Mouse (Mus musculus) thymus, postnatal 0 days (tissue): ENCODE results near the gene Bzw1. TPM values are rescaled to one million over a fixed set of nuclear protein-coding genes. Genes with fewer than 3 reads are reported as not detected.
"Not testable (repeated sequence)": the region's sequence is repeated elsewhere in the genome, so short reads cannot be mapped to it uniquely, and the experiment has no call there.

Experiments
- DNase-seq: peaks from one replicate; pipeline ENCODE4 v3.0.0-alpha.2; 2015; ENCODE audit warnings: low spot score
- polyA plus RNA-seq: library from polyadenylated mRNA; unstranded; fragments of >200 nt; fragmentation: Nextera tagmentation; extraction: Ambion mirVana; gene quantifications from 2 replicates; pipeline ENCODE4 v1.2.1, GENCODE M21; 2015

The Bzw1 gene
- polyA plus RNA-seq = 437 and 440 TPM in 2 replicates

DNA sequence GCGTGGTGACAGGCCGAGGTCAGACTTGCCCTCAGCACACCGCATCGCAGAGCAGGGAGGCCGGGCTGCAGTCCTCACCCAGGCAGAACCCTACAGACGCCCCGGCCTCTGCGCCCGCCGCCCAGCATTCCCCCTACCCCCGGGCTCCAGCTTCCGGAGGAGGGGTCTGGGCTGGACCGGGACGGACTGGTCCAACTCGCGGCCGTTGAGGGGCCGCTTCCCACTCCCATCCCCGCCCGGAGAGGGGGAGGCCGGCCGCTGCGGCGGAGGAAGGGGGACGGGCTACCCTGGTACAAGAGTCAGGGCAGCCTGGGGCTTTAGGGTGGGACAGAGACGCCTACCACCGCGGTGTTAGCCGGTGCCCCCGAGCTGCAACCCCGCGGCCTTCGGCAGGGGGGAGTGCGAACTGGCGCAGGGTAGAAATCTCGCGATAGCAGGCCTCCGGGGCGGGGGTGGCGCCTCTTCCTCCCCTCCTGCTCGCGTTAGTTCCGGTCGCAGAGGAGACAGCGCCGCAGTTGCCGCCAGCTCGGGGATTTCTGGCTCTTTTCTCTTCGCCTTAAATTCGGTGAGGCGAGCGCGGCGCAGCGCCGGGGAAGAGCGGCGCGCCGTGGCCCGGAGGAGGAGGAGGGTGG, at the start of gene Bzw1:
TSS of gene Bzw1 (plus strand) at position 247 of the 632 bp plus-strand sequence.
- DNase-seq = peak; percentile 95

DNA sequence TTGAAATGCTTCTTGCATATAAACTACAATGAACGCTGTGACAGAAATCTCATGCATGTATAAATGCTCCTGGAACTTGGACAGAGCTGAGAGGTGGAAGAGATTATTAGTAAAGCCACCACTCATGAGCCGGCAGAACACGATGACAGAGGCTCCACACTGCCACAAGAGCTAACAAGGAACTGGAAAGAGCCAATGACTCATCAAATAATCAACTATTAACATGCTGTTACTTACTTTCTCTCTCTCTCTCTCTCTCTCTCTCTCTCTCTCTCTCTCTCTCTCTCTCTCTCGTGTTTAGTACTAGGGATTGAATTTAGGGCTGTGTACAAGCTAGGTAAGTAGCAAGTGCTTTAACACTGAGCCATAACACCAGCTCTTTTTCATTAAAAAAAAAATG, 48.8 kb upstream of the Bzw1 start:
- no peak for DNase-seq

DNA sequence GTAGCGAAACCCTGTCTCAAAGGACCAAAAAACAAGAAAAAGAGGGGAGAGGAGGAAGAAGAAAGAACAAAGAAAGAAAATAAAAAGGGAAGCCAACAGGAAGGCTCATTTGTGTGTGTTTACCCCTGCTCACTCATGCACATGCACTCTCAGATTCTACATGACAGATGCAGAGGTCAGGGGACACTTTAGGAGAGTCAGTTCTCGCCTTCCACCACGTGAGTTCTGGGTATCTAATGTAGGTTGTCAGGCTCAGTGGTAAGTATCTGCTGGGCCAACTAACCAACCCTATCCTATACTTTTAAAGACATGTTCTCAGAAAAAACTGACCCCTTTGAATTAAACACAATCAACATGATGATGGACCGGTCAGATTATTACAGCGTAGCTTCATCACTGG, 48.1 kb upstream of the Bzw1 start:
- DNase-seq = no peak

DNA sequence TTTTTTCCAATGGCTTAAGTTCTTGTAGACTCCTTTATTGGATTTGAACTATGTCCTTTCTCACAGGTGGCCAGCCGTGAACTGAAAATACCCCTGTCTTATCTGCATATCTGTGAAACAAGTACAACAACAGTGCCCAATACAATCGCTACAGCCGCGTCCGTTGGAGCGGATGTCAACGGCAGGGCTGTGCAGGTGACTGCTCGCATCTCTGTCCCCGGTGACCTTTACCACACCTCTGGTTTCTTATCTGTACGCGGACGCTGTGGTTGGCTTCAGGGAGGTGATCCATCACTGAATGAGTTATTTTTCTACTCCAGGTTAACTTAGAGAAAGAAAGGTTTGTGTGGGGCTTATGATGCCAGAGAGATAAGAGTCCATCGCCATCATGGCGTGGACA, 46.5 kb upstream of the Bzw1 start:
- no peak for DNase-seq

DNA sequence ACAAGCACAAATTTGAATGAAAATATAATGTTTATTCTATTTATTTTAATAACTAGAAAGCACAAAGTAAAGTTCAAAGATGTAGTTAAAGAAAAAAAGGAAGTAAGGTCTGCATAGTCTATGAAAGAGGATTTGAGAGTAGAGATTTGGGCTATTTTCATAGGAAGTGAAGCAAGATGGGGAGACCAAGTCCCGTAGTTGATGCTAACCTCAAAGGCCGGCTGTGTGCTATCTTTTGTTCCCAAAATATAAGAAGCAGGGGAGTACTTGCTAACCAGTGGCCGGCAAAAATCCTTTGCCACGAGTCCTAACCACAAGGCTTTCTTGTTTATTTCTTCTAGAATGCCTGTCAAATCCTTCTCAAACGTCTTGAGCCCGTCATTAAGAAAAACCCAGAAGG, 44.0 kb upstream of the Bzw1 start:
- no peak for DNase-seq

DNA sequence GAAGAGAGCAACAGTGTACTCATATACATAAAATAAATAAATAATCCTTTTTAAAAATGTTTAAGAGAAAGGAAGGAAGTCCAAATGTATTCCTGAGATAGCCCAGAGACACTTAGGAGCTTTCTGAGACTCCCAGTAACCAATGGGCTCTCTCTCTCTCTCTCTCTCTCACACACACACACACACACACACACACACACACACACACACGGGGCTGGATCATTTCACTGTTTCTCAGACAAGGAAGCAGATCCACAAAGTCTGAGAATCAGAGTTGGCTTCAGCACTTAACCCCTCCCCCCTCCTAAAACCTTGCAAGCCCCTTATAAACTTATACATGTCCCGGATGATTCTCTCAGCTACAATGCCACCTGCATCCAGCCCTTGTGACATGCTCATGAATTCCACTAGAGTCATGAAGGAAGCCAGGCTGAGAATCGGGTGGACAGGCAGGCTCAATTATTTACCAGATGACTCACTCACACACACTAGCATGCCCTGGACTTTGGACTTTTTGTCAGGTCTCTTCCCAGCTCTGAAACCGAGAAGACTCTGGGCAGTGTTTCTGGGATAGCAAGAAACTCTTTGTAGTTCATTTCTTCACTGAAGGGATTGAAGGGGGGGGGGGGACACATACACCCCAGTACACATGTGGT, 39.3 kb upstream of the Bzw1 start:
- DNase-seq = no peak

DNA sequence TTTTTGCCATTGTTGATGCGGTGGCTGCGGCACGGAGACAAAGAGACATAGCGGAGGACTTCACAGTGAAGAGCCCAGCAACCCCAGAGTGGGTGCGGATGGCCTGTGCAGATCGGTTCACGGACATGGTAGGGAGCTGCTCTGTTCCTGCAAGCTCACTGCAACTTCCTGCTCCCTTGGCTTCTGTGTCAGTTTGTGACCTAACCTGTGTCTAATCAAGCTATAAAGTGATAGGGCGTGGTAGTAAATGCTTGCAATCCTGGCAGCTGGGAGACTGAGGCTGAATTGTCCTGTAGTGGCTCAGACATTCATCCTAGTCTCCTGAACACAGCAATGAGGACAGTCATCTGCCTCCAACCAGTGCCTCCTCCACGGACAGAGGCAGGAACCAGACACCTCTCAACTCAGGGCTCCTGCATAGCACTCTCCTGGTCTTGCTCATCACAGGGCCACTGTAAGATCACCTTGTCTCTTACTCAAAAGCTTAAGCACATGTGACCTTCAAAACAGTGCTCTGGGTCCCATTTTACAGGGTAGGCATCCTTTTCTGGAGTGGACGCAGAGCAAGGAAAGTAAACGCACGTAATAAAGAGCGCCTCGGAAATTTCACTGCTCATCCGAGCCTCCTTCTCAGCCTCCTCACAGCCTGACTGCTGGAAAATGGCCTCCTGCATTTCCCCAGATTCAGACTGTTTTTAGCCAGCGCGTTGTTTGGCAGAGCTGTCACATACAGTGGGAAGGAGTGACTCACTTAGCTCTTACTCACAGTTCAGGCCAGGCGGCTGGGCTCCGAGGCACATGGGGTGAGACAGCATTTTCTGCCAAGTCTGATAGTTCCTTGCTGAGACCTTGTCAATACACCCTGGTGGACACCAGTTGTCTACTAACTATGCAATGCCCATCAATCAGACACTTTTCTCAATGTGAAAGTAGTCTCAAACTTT, 33.5 kb upstream of the Bzw1 start:
- DNase-seq = no peak

DNA sequence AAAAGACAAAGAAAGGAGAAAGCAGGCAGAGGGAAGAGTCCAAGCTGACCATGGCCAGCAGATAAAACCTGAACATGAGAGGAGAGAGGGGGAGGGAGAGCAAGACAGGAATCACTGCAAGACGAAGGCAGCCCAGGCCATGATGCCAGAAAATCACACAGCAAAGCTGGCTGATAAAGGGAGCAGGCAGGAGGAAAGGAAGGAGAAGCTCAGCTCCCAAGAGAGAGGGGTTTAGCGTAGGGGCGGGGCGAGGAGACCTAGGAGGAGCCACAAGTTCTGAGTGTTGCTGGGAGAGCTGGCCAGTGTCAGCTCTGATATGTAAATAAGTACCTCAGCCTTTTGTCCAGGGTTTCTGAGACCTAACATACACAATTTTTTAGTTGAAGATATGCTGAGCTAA, 30.4 kb upstream of the Bzw1 start:
- no peak for DNase-seq

DNA sequence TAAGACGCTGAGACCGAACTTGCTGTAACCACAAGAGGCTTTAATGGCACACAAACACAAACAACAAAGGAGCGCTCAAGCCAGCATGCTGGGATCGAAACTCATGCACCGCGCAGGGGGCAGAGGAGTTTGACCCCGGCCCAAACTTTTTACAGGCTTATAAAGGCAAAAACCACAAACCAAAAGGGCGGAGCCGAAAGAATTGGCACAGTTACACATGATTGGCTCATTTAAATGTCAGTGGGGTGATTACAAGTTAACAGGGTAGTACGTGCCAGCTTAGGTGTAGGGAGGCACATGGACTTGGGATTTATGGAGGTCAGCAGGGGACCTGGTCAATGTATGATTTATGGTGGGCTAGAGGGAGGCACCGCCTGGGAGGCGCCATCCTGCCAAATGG, 28.1 kb upstream of the Bzw1 start:
- DNase-seq = no peak

DNA sequence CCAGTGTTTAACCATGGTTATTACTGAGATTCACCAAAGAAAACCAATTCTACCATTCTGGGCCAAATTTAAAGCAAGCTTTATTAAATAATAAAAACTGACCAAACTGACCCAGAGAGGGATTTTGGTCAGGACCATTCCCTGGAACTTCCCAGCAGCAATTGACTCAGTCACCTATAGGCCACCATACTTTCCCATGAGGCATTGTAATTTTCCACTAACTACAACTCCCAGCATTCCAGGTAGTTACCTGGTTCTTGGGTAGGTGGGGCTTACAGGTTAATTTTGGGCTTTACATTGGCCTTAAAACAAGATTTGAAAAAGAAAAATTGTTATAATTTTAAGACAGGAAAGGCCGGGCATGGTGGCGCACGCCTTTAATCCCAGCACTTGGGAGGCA, 26.9 kb upstream of the Bzw1 start:
- DNase-seq = no peak

DNA sequence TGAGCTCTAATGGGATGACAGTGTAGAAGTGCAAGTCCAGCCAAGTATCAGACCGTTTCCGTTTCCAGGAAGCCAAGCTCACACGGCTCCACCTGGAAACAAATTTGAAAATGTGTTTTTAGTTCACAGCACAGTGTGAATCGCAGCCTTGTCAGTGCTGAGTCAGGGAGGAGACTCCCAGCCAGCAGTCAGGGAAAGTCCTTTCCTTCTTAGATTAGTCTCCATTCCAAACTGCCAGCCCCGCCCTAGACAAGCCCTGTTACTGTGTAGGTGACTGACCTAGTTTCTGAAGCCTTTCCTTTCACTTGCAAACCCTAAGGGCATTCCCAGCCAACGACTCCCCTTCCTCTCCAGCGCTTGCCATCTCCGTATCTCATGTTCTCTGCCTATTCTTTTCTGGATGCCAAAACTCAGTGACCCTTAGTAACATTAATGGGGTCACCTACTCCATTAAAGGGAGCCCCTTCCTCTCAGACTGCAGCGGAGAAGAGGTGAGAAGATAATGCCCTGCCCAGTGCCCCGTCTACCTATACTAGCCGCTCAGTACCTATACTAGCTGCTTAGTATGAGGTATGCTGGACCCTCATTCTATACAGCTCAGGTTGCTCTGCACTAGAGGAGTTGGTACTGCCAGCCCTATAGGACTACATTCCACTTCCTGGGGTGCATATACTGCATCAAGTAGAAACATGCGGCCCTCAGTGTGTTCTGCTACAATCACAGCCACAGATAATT, 25.8 kb upstream of the Bzw1 start:
- DNase-seq = no peak

DNA sequence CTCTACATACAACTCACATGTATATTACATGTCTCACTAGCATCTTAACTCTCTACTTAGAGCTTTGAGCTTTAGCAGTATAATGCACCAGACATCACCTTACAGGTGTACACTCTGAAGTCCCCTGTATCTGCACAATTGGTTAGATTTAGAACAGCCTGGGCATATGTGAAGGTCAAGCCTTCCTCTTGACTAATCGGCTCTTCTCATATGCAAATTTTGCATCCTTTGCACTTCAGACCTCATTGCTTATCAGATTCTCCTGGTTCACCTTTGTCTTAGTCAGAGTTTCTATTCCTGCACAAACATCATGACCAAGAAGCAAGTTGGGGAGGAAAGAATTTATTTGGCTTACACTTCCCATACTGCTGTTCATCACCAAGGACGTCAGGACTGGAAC, 23.0 kb upstream of the Bzw1 start:
- DNase-seq = no peak

DNA sequence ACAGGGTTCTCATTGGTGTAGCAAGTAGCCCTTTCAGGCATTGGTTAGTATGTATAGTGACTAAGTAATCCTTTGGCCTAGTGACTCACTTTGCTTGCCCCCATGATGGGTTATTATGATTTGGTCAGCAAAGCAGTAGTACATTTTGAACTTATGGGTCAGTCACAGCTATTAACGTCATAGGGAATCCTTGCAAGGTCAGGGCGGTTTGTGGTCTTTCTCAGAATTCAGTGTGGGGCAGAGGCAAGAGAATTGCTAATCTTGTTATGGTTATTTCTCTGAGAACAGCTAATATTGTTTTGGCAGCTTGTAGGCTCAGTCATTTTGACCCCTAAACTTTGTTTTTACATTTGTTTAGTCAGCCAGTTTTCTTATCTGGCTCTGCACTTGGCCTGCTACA, 18.4 kb upstream of the Bzw1 start:
- not testable (repeated sequence) for DNase-seq

DNA sequence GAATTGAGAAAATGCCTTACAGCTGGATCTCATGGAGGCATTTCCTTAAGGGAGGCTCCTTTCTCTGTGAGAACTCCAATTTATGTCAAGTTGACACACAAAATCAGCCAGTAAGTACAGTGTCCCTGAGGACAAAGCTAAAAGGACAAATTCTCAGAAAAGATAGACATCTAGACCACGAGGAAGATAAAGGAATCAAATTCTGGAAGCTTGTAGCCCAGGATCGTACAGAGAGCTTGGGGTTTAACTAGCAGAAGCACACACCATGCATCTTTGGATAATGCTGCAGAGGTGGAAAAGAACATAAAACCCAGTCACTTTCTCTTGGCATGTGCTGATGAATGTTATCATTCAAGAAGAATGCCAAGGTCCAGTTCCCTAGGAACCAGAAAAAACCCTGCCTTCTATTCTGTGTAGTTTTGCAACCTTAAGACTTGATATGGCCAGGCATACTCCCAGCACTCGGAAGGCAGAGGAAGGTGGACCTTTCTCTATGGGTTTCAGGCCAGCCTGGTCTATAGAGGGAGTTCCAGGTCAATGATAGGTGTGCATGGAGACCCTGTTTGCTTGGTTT, 17.0 kb upstream of the Bzw1 start:
- no peak for DNase-seq

DNA sequence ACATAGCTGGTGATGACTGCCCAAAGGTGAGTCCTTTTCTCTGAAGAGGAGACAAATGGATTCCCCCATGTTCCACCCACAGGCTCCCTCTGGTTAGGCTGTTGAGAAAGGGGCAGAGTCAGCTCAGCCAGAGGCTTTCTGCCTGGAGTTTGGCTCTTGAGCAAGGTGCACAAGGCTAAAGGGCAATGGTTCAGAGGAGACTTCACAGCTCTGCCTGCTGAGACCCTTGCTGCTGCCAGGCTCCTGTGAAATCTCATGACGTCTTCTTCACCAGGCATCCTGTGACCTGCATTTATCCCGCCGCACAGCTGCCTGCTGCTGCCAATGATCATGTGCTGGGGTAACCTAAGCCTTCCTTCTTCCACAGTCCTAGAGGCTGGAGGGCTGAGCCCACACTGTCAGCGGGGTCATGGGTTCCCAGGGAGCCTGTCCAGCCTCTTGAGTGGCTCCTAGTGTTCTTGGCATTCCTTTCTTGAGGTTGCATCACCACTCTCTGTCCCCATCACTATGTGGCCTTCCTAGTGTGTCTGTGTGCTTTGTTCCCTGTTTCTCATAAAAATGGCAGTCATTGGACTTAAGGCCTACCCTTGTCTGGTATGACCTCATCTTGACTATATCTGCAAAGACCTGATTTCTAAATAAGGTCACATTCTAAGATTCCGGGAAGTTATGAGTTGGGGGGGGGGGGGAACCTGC, 10.0 kb upstream of the Bzw1 start:
- DNase-seq = no peak

DNA sequence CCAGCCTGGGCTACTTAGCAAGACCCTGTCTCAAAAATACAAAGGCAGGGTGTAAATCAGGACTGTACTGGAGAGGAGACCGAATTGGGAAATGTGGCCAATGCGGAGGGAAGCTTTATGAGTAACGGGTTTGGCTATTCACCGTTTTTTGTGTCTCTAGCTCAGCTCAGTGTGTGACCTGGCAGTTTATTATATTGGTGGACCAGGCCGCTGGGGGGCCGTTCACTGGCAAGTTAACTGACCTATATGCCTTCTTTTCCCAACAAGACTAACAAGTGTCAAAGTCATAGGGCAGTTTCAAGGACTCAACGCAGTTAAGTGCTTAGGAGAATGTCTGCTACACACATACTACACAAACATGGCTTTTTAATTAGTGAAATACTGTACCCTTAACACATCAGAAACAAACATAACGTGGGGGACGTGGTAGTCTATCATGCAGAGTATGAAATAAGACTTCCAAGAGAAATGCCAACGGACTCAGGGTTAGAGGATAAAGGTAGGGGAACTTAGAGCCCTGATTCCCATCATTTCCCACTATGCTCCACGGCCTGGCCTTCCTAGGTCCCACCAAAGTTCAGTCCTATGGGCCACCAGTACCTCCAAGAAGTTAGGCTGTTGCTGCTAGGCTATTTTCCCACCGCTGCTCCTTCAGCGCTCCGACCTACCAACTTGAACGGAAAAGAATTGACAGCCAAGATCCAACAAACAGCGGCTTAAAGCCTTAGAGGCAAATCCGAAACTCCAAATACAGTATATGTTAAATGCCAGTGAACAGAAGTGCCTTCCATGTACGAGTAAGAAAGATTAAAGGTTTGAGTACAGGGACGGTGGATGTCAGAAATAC, 1.1 kb upstream of the Bzw1 start:
- no peak for DNase-seq

DNA sequence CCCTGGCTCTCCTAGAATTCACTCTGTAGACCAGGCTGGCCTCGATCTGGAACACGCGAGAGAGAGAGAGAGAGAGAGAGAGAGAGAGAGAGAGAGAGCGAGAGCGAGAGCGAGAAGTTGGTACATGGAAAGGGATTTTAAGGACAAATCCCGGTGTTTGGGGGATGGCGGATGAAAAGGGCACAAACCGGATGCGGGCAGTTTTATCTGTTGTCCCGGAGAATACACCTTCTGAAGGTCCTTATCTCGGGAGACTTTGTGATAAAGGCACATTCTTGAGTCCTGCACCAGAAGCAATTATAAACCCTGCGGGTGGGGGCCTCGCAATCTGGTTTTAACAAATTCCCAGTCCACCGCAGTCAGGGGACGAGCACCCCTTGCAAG, 438 bp upstream of the Bzw1 start:
- DNase-seq = no peak

DNA sequence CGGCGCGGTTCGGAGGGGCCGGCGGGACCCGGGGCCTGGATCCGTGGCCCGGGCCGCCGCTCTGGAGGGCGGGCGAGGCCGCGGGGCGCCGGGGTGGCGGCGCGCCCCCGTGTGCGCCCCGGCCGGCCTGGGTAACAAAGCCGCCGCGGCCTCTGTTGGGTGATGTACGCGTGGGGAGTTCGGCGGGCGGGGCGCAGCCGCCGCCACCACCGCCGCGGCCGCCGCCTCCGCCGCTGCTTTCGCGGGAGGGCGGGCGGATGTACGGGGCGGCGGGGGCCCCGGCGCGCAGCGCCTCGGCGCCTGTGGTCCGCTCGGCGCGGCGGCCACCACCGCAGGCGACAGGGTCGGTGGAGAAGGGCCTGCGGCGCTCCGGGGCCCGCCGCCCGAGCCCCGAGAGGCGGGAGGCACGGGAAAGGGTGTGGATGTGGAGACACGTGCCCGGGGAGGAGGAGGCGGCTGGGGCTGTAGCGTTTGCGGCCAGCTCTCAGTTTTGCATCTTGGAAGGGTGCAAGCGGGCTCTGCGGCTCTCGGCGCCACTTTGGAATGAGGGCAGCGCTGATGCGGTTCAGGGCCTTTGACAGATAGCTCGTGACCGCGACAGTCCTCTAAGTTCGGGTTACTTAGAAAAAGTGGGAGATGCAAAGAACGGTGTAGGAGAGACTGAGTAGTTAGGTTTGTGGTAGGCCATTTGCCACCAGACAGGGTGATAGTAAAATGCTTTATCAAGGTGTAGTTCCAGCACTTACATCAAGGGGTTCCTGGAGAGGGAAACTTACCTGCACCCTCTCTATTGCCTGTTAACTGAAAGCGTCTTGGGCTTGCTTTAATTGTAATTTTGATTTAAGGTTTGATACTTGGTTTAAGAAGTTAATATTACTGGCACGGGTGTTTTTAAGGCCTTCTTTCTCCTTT, 842 bp downstream of the Bzw1 start:
- DNase-seq = peak; percentile 60

DNA sequence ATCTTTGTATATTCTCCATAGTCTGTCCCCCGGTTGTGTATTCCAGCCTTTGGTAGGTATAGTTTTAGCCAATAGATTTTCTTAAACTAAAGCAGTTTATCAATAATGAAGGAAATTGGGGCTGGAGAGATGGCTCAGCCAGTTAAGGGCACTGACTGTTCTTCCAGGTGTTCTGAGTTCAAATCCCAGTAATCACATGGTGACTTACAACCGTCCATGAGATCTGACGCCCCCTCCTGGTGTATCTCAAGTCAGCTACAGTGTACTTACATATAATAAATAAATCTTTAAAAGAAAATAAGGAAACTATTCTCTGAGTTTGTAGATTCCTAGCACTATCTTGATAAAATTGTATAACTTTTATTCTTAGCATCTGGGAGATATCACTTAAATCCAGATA, 2.6 kb downstream of the Bzw1 start:
- DNase-seq = no peak
